Mouse (Mus musculus) mesoderm, embryonic 11.5 days (tissue): Measurements from ENCODE around the gene Kdm4a.

ENCODE experiments used
- DNase-seq: peaks from one replicate; pipeline ENCODE4 v3.0.0-alpha.2; 2012; ENCODE audit warnings: low read depth, low spot score

Gene Kdm4a

GRCm38 (mm10) chr4:118117565-118117964 is 62.3 kb downstream of the Kdm4a start:
- DNase-seq = no peak

GRCm38 (mm10) chr4:118116098-118116497 is 63.7 kb downstream of the Kdm4a start:
- no peak for DNase-seq

GRCm38 (mm10) chr4:118115132-118115531 is 64.7 kb downstream of the Kdm4a start:
- DNase-seq = no peak

- DNase-seq = no peak
These were observed 67.2 kb downstream of the Kdm4a start for GRCm38 (mm10) chr4:118112601-118113000.

- DNase-seq = no peak
These were observed 70.2 kb downstream of the Kdm4a start for GRCm38 (mm10) chr4:118109649-118110048.

GRCm38 (mm10) chr4:118108779-118109178 is 71.1 kb downstream of the Kdm4a start:
- no peak for DNase-seq

GRCm38 (mm10) chr4:118105256-118106053 is 74.4 kb downstream of the Kdm4a start:
- no peak for DNase-seq

- DNase-seq = no peak
These were observed 76.5 kb downstream of the Kdm4a start for GRCm38 (mm10) chr4:118103280-118103830.

GRCm38 (mm10) chr4:118101497-118101896 is 78.3 kb downstream of the Kdm4a start:
- no peak for DNase-seq

- no peak for DNase-seq
These were observed 80.0 kb downstream of the Kdm4a start for GRCm38 (mm10) chr4:118099637-118100364.

GRCm38 (mm10) chr4:118098571-118098970 is 81.3 kb downstream of the Kdm4a start:
- DNase-seq = no peak

GRCm38 (mm10) chr4:118096069-118096468 is 83.8 kb downstream of the Kdm4a start:
- DNase-seq = no peak

GRCm38 (mm10) chr4:118092784-118093457 is 86.9 kb downstream of the Kdm4a start:
- no peak for DNase-seq

- DNase-seq = no peak
These were observed 89.4 kb downstream of the Kdm4a start for GRCm38 (mm10) chr4:118090449-118090848.

- no peak for DNase-seq
These were observed 89.9 kb downstream of the Kdm4a start for GRCm38 (mm10) chr4:118089939-118090338.

GRCm38 (mm10) chr4:118088771-118089170 is 91.1 kb downstream of the Kdm4a start:
- DNase-seq = no peak
